Mouse (Mus musculus) limb, embryonic 12.5 days (tissue): Measurements from ENCODE around the gene Cxcl15. TPM values are rescaled to one million over a fixed set of nuclear protein-coding genes. Genes with fewer than 3 reads are reported as not detected.
"Not testable (repeated sequence)": the region's sequence is repeated elsewhere in the genome, so short reads cannot be mapped to it uniquely, and the experiment has no call there.

Experiments used
- ATAC-seq: fragments of 200-750 bp; cut with Nextera tagmentation; 2 replicates; pipeline ENCODE4 v1.8.0; 2017; ENCODE audit warnings: low read depth, moderate TSS enrichment; ENCODE audit not compliant: insufficient number of reproducible peaks, insufficient read depth, low FRiP score, low TSS enrichment
- H3K27ac ChIP-seq: fragments of 300-500 bp; sonication (generic); 2 replicates; pipeline ENCODE4 v1.5.1; 2016; ENCODE audit warnings: mild to moderate bottlenecking, moderate library complexity
- H3K27me3 ChIP-seq: fragments of 300-500 bp; sonication (generic); 2 replicates; pipeline ENCODE4 v1.6.1; 2016; ENCODE audit warnings: mild to moderate bottlenecking, moderate library complexity
- H3K36me3 ChIP-seq: fragments of 300-500 bp; sonication (generic); 2 replicates; pipeline ENCODE4 v1.6.1; 2016; ENCODE audit warnings: mild to moderate bottlenecking, moderate library complexity
- H3K4me1 ChIP-seq: fragments of 300-500 bp; sonication (generic); replicated peaks from 2 replicates; pipeline ENCODE4 v1.6.1; 2016
- H3K4me2 ChIP-seq: fragments of 300-500 bp; sonication (generic); 2 replicates; pipeline ENCODE4 v1.6.1; 2016; ENCODE audit warnings: mild to moderate bottlenecking, moderate library complexity
- H3K4me3 ChIP-seq: fragments of 300-500 bp; sonication (generic); replicated peaks from 2 replicates; pipeline ENCODE4 v1.5.1; 2016; ENCODE audit warnings: mild to moderate bottlenecking
- H3K9ac ChIP-seq: fragments of 300-500 bp; sonication (generic); replicated peaks from 2 replicates; pipeline ENCODE4 v1.6.1; 2016; ENCODE audit warnings: mild to moderate bottlenecking, moderate library complexity
- H3K9me3 ChIP-seq: fragments of 300-500 bp; sonication (generic); 2 replicates; pipeline ENCODE4 v1.6.1; 2016; ENCODE audit warnings: mild to moderate bottlenecking, moderate library complexity
- WGBS: fragments of 180-500 bp; shearing (Covaris S2); methylation state at CpG from one replicate; pipeline ENCODE4 v1.1.7; 2016; 5-methylcytosine and 5-hydroxymethylcytosine counted together
- microRNA-seq: library from miRNA; unstranded; fragments of <30 nt; microRNA quantifications from one replicate; pipeline ENCODE4, GENCODE M21; 2017
- polyA plus RNA-seq: library from polyadenylated mRNA; unstranded; fragments of >200 nt; fragmentation: Nextera tagmentation; extraction: Ambion mirVana; gene quantifications from 2 replicates; pipeline ENCODE4 v1.2.1, GENCODE M21; 2016

The Cxcl15 gene
- polyA plus RNA-seq, 1 experiment from 2014 or later: not detected

DNA sequence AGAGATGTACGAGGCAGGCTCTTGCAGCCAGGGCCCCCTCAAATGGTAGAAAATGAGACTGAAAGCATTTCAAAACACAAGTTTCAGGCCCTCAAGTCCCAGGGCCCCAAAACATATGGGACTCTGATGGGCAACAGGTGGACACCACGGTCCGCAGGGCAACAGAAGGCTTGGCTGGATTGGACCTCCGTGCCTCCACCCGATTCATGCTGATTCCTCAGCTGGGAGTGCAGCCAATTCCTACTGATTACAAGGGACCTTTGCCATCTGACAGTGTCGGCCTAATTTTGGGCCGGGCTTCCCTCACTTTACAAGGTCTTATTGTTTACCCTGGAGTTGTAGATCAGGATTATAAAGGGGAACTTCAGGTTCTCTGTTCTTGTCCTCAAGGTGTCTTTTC is 55.8 kb downstream of the Cxcl15 start:
- ATAC-seq, H3K36me3 ChIP-seq, H3K27ac ChIP-seq, H3K4me1 ChIP-seq, H3K27me3 ChIP-seq, H3K9me3 ChIP-seq, H3K4me2 ChIP-seq, H3K4me3 ChIP-seq, H3K9ac ChIP-seq: not testable (repeated sequence)
- WGBS: 89% methylated on average over 7 of the region's 7 CpGs

DNA sequence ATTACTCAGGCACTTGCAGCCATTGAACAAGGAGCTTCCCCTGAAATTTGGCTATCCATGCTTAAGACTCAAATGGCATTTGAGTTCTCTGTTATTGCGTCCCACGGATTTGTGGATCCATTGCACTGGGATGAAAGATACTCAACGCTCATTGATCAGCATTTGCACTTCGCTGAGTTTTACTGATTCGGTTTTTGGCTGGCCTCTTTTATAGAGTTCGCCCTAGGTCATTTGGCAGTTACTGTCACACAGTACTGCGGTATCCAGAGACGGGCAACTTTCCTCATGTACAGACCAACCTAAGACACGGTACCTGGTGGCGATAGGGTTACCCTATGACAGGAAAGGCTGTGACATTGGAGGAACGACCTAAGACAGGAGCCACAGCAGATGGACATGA is 57.1 kb downstream of the Cxcl15 start:
- not testable (repeated sequence) for H3K27me3 ChIP-seq, ATAC-seq, H3K9me3 ChIP-seq, H3K4me2 ChIP-seq, H3K27ac ChIP-seq, H3K36me3 ChIP-seq, H3K9ac ChIP-seq, H3K4me1 ChIP-seq, H3K4me3 ChIP-seq
- WGBS: 94% methylated on average over 11 of the region's 11 CpGs

Small RNA genes lying within 50 kb of the gene (microRNA-seq; reads per million reads assigned to microRNA genes)
- not detected for gene Gm24322

Other genes with a start within 250 kb of the Cxcl15 start
- not detected in 2 replicates for gene 5830473C10Rik, start 233.4 kb upstream of the Cxcl15 start, polyA plus RNA-seq
- gene Rassf6, start 153.9 kb upstream of the Cxcl15 start, polyA plus RNA-seq: 0.69 and 1.1 TPM in 2 replicates
- 0.29 TPM in 1 of 2 replicates, not detected in the other for gene Cxcl5, start 35.2 kb upstream of the Cxcl15 start, polyA plus RNA-seq
- gene Ppbp, start 26.0 kb upstream of the Cxcl15 start, polyA plus RNA-seq: 12.1 and 12.8 TPM in 2 replicates
- 54.2 and 54.9 TPM in 2 replicates for gene Pf4, start 22.1 kb upstream of the Cxcl15 start, polyA plus RNA-seq
- gene Cxcl3, start 8.4 kb upstream of the Cxcl15 start, polyA plus RNA-seq: 0.06 TPM in 1 of 2 replicates, not detected in the other
- gene Cxcl1, start 96.7 kb downstream of the Cxcl15 start, polyA plus RNA-seq: 0.31 and 0.49 TPM in 2 replicates
- gene Cxcl2, start 109.3 kb downstream of the Cxcl15 start, polyA plus RNA-seq: 0.22 TPM in 1 of 2 replicates, not detected in the other
- gene Mthfd2l, start 136.6 kb downstream of the Cxcl15 start, polyA plus RNA-seq: 72.9 and 78.5 TPM in 2 replicates
- gene Epgn, start 232.9 kb downstream of the Cxcl15 start, polyA plus RNA-seq: 0.15 and 0.31 TPM in 2 replicates